Mouse (Mus musculus): ENCODE results near the gene Tnfrsf14.
A peak's percentile ranks its signal among the peaks of the same experiment; 100 is the strongest.

Gene Tnfrsf14

DNA sequence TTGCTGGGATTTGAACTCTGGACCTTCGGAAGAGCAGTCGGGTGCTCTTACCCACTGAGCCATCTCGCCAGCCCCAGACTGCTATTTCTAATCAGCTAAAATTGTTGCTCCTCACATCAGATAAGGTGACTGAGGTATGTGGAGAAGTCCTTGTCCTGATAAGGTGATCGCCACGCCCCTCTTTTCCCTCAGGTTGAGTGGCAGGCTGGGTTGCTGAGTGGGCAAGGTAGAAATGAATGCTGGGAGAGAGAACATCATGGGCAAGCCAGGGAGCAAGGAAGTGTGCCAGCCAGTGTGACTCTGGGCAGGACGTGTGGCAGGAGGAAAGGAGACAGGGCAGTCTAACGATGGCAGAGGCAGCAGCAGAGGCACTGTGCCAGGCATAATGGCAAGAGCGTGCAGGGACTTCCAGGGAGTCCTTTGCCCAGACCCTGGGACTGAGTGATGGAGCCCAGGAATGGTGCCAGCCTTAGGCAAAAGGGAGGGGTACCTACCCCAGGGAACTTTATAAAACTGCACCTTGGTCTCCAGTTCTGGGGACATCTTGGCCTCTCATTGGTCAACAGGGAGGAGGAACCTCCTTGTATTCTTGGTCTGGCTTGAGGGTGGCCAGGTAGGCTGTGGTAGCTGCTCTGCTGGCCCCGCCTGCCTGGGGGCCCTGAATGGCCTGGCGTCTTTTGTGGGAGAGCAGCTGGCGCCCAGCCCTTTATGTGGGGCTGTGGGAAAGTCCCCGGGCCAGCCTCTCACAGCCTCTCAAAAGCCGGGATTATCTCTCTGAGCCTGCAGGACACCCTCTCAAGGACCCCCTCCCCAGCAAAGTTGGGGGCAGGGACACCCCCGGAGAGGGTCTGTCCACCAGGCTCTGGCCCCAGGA lies 19.9 kb upstream of the Tnfrsf14 start:
- DNase-seq: peak; percentile 58

DNA sequence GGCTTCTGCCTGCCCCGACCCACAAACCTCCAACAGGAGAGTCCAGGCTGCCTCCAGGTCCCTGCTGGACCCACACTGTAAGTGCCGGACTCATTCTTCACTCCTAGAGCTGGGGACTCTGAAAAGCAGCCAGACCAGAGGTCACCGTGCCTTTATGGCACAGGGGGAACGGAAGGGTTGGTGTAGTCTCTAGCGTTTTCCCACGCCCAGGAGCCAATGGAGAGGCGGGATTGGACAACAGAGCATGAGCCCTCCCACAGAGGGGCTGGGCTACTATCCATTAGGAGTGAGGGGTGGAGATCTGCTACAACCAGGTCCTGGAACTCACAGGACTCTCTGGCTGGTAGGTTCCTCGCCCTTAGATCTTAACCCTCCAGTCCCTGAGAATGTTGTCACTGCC lies 18.0 kb upstream of the Tnfrsf14 start:
- peak; percentile 47 for DNase-seq

DNA sequence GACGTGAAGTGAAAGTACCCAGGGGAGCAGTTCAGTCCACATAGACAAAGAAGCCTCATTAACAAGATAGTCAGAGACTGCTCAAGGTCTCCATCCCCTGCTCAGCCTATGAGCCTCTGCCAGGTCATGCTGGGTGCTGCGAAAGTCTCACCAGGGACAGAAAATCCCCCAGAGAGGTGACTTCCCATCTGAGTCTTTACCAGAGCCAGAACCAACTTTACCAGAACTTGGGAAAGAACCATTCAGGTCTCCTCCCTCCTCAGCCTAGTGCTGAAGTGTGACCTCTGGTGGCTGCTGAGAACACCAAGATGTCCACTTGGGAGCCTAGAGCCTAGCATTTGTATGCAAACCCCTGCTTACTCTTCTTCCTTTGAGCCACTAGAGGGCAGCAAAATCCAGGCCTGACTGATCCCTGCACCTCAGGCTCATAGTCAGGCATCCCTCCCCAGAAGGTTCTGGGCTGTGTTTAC lies 15.8 kb upstream of the Tnfrsf14 start:
- DNase-seq: peak; percentile 62

DNA sequence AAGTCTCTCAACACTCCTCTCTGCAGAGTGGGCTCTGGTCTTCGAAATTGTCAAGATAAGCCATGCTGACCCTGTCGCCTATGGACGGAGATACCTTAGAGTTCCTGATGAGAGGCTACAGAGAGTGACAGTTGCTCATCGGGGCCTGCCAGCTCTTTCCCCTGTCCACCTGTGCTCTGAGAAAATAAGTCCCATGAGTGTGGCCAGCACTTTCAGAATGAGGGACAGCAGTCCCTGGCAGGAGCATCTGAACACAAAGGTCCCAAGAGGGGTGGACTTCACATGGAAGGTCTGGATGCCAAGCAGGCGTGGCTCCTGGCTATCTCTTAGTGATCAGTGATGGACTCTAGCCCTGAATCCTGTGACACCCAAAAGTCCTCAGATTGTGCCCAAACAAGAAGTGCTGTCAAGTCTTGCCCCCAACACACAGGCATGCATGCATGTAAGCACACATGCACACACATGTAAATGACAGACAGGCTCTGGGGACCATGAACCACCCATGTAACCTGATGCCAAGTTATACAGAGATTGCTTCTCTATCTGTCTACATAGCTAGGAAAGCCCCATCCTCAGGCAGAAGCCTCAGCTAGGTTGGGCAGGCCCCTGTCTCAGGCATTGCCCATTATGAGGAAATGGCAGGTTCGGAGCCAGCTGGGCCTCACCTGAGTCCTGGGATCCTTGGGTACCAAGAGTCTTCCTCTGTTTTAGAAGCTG lies 15.1 kb upstream of the Tnfrsf14 start:
- no peak for DNase-seq

DNA sequence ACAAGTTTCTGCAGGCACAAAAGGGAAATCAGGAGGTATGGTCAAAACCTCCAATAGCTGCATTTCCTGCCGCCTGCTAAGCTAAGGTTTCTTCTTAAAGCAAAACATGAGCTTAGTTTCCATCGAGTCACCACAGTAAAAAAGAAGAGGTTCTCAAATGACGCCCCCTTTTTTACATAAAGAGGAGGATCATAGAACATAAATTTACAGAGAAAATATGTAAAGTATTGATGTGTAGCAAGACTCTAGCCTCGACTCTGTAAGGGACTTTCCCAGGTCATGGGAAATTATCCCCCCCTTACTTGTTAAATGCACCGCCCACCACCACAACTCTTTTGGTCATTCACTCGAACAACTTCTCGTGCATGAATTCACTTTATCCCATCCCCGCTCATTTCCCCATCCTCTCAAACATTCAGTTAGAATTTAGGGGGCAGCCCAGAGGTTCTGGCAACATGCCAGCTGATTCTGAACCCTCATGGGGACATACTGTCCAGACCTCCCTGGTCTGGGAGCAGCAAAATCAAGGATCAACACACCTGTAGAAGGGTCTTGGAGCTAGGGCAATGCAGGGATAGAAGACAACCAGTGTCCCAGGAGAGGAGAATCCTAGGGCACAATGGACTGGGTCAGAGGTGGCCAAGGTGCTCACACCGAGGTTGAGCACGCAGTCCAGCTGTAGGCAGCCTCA lies 14.4 kb upstream of the Tnfrsf14 start:
- DNase-seq: no peak

DNA sequence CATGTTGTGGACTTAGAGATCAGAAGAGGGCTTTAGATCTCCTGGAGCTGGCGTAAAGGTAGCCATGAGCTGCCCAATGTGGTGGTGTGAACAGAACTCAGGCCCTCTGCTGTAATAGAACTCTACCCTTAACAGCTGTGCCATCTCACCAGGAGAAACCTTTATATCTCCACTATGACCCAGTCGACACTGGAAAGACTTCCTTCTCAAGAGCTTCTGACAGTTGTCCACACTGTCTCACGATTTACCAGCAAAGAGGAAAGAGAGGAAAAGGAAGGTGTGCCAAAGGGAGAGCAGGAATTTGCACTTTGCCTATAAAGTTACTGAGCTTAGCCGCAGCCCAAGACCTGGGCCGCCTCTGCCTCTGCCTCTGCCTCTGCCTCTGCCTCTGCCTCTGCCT lies 13.5 kb upstream of the Tnfrsf14 start:
- DNase-seq: no peak

DNA sequence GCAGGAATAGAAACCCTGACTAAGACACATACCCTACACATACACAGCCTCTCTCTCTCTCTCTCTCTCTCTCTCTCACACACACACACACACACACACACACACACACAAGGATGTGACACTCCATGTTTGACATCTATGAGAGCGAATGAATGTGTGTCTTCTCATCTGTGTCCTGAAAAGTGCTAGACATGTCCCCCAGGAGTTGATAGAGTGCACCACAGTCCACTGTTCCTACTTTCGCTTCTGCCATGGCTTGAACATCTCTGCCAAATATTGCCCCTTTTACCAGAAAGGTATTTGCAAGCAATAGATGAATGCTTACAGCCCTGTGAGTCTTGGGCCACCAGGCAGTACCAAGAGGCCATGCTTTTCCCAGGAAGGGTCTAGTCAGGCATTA lies 11.8 kb upstream of the Tnfrsf14 start:
- no peak for DNase-seq

DNA sequence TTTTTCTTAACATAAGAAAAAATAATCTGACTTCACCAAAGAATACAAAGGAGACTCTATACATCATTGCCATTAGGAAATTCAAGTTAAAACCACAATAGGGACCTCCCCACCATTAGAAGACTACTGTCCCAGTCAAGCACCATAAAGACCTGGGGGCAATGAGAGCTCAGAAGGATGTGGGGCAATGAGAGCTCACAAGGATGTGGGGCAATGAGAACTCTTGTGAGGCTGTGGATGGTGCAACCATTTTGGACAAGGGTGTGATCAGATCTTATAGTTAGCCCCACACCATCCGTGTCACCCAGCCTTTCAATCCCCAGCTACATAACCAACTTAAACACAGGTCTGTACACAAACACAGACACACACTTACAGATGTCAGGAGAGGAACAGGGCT lies 9.4 kb upstream of the Tnfrsf14 start:
- no peak for DNase-seq

DNA sequence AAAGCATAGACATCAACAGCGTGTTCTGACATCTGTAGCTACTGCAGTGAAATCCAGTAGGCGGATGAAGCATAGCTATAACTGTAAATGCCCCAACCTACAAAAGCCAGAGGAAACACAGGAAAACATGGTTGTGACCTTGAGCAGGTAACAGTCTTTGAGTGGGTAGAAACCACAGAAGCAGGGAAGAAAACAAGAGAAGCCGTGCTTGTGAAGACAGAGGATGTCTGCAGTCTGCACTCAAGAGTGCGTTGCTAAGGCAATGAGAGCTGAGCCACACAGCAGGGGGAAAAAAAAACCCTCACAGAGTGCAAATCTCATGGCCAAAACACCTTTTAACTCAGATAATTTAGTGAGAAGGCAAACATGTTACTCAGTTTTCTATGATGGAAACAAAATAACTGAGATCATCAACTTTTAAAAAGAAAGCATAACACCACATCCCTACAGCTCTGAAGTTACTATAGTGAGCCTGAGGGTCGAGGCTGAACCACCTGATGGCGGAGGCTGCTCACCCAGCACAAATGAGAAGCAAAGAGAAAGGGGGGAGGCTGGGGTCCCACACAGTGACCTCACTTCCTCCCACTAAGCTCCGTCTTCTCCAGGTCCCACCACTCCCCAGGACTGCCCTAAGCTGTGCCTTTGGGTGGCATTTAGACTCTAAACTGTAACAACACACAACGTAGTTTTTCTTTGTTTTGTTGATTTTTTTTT lies 8.3 kb upstream of the Tnfrsf14 start:
- DNase-seq: no peak

DNA sequence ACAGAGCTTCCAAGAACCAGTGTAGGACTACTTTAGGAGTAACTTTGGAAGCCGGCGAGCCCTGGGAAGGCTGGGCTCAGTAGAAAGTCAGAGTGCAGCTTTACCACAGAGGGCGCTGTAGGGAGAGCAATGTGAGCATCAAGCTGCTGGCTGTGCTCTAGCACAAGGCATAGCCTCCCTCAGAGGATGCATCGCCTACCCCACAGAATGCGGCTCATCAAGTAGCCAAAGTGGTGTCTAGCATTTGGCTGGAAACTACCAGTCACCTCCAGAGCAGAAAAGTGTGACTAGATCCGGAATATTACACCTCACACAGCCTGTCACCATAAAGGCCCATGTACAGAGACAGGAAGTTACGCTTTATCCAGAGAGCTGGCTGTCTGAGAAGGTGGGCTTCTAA lies 7.4 kb upstream of the Tnfrsf14 start:
- DNase-seq: no peak

DNA sequence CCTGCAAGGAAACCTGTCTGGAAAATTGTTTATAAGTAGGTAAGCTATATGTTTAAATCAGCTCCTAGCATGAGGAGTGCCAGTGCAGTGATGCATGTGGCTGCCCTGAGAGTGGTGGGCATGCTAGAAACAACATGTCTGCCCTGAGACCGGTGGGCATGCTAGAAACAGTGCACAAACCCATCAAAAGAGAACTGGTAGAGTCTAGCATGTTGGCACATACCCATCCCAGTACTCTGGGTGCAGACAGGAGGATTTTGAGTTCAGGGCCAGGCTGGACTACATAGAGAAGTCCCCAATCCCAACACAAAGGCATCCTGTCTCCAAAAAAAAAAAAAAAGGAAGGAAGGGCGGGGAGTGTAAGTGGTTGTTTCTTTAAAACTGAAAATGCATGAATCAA lies 6.4 kb upstream of the Tnfrsf14 start:
- no peak for DNase-seq

DNA sequence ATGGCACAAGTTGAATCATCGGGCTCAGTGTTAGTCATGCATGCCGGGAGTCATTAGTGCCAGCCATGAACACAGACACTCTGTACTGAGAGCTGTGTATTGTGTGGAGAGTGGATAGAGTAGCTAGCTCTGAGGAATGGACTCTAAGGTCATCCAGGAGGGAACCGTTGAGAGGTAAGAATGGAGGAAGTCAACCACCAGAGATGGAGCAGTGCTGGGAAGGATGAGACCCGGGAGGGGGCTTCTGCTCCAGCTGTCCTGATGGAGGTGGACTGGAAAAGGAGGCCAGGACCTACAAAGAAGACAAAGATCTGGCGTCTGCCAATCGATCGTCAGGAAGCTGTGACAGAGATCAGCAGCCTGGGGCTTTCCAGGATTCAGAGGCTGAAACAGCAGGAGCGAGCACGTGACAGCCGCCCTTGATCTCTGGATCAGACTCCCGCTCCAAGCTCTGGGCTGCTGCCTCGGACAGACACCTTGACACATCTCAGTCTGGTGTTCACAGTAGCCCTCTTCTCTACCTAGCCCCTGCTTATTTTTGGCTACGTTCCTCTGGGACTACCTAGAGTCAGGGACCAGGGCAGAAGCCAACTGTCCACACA lies 5.0 kb upstream of the Tnfrsf14 start:
- no peak for DNase-seq

DNA sequence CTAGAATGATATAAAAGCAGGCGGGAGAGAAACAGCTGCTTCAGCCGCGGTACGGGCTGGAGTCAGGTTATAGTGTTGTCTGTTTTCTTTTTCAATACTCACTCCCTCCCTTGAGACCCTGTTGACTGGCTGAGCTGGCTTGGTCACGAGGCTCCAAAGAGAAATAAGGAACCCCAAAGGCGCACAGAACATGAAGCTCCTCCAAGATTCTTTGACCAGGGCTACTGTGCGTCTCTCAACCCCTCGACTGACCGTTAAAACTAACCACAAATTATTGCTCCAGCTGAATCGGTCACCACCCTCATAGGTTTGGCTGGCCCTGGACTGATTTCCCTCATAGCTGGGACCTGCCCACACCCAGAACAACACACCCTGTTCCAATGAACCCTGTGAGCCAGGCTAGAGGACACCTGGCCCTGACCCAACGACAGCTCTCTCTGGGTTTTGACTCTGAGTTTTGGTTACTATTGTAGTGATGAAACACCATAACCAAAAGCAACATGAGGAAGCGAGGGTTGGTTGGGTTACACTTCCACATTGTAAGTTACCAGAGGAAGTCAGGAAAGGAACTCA lies 811 bp upstream of the Tnfrsf14 start:
- no peak for DNase-seq

DNA sequence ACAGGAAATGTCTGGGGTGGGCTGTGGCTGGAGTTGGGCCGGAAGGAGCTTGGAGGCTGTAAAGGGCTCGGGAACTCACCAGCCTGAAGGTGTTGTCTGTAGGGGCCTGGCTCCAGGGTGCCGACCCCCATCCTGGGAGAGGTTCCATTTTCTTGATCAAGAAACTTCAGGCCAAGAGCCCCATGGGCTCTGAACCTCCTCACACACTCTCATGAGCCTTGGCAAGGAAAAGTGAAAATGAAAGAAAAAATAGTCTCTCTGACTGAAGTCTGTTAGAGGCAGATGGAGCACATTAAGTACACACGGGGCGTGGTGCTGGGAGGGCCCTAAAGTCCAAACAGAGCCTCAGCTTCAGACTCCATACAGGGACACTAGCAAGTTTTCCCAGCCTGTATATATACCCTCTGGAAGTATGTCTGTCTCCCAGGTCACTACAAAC lies 445 bp downstream of the Tnfrsf14 start:
- DNase-seq: no peak

DNA sequence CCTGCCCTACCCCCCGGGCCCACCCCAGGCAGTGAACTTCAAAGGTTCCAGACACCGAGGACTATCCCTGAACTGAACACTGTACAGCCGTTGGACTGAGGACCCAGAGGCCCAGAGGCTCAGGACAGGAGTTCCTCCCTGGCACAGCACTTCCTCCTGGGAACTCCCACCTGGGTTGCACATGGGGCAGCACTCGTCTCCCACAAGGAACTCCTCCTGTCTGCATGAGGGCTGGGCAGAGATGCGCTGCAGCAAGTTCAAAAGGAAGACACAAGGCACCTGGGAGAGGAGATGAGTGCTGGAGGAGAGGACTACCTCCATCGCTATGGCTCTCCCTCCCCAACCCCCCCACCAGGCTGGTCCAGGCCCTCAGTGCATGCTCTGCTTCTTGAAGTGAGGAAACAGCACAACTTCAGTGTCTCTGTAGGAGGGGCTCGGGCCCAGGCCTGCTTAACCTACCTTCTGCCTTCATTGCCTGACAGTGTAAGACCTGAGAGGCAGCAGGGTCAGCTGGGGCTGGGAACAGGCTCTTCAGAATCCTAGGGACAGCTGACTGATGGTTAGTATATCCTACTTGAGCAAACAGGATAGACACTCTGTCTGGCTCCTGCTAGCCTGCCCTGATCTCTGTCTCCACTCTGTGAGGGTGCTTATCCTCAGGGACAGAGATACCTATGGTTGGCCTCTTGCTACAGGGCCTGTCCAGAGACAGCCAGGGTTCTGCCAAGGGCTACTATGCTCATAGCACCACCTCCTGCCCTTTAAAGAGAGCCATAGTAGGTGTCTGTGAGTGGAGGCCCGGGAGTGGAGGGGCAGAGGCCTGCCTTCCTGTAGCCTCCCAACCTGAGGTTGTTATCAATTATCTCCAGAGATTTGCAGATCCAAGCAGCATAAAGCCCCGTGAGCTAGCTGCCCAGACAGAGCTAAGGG lies 1.1 kb downstream of the Tnfrsf14 start:
- DNase-seq: no peak

DNA sequence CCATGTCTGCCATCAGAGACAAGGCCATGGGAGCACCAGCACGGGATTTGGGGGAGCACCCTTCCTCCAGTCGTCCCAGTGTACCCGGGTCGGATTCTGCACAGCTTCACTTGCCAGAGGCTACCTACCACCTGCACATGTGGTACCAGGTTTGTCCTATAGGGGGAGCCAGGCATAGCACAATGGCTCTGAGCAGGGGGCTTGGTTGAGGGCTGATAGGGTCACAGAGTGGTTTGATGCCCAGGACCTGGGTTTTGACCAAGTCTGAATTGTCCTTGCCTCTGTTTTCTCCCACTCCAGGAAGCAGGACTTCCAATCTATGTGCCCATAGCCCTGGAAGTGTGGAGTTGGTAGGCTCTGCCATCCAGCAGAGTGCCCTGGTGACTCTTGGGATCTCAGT lies 3.0 kb downstream of the Tnfrsf14 start:
- no peak for DNase-seq

DNA sequence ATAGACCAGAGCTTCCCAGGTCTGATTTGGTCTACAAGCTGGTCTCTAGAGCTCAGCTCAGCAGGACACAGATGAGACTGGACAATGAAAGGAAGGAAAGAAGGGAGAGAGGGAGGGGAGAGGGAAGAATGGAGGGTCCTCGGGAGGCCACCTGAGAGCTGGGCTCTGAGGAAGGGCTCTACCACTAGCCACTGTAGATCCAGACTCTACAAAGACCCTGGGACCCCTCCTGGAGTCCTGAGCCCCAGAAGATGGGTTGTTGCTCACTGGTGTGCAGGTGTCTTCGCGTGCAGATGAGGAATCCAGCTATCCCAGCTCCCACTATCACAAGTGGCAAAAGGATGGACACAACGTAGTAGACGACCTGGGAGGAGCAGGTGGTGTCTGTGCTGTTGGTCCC lies 5.4 kb downstream of the Tnfrsf14 start:
- DNase-seq: no peak

DNA sequence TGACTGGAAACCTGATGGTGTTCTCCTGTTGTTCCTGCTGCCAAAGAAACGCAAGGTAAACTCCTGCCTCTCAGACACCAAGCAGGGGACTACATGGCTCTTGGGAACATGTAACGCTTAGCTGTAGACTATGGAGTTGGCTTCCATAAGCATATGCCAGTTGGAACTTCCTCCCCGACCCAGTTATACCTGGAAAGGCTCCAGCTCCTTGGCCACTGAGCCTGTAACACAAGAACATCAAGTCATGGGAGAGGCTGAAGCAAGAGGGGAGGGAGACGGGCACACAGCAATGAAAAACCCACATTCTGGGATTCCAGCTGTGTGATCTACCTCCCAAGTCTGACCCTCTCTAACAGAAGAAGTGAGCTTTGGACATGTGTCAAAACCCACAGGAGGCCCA lies 6.1 kb downstream of the Tnfrsf14 start:
- no peak for DNase-seq

DNA sequence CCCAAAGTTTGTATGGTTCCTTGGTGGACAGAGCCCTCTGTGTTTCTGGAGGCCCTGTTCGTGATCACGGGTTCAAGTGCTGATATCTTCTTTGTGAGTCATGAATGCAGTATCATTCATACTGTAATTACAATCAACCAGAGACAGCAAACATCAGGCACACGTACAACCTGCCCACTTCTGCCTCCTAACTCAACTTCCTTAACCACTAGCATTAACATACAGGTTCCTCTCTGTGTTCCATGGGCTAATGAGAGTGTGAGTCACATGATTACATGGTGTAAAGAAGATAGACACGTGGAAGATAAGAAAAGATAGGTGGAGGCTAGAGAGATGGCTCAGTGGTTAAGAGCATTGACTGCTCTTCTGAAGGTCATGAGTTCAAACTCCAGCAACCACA lies 11.7 kb downstream of the Tnfrsf14 start:
- no peak for DNase-seq

DNA sequence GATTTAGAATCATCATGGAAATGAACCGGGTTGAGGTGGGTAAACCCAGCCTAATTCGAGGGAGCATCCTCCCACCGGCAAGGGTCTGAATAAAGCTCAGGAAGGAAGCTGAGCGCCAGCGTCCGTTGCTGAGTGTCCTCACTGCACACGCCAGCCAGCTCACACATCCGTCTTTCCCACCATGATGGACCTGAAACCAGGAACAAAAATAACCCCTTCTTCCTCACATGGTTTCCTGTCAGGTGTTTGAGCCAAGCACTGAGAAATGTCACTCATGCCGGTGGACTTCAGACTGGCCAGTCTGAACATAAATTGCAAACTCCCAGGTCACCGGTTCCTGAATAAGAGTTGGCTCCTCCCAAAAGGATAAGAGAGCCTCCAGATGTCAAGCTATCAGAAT lies 13.1 kb downstream of the Tnfrsf14 start:
- DNase-seq: no peak

DNA sequence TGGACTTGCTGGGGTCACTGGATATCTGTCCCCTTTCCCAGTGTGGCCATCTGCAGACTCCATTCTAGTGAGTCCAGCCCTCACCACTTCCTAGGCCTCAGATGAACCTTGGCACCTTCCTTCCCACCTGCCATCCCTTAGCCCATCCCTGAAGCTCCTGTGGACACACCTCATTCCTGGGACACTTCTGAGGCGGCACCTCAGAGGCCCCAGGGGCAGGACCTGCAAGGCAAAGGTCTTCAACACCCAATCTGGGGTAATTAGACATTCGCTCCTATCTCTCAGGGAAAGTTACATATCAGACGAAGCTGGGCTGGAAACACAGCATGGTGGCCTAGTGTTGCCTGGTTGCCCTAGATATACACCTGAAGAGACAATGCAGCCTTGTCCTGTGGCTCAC lies 13.7 kb downstream of the Tnfrsf14 start:
- no peak for DNase-seq
